8 mouse cellular contexts compared by ENCODE assay signal in the genomic region with DNA sequence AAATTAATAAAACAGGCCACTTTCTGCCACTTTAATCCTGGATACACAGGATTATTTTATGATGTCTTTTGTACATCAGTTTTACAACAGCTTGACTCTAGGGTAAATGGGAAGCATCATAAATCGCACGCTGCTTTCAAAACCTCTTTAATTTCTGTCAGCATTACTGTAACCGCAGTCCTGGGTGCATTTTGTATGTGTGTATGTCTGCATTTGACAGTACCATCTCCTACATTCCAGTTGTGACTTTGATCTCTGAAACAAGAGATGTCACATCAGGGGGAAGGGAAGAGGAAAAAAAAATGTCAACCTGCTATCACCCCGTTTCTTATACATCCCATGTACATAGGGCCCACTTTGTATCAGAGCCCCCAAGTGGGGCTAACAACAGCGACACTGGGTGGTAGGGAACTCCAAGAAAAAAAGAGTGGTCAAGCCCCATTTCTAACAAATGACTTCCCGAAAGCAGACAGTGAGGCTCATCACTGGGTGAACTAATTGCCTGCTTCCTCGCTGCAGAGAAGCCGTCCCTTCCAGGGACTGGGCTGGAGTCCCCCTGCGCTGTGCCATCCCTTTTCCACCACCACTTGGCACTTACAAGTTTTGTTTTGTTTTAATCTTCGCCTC. TPM values are rescaled to one million over a fixed set of nuclear protein-coding genes. Genes with fewer than 3 reads are reported as not detected.
DNase-seq lines count a peak whose midpoint lies in the region; ATAC-seq and TF ChIP-seq lines count a peak whose summit lies in the region.

No protein-coding gene starts in this region.

- H3K4me1 ChIP-seq in hindbrain, embryonic 15.5 days (replicated peaks) = peaks cover 22% of the 10 kb centered on the region
- peaks cover 30% of the 10 kb centered on the region for H3K4me1 ChIP-seq in midbrain, embryonic 12.5 days

- H3K4me2 ChIP-seq in hindbrain, embryonic 15.5 days = peak overlapping the region; percentile 100
- H3K4me2 ChIP-seq in midbrain, embryonic 12.5 days (replicated peaks) = peak overlapping the region; percentile 97

- H3K9me3 ChIP-seq in hindbrain, embryonic 15.5 days = no peaks in the 10 kb centered on the region
- H3K9me3 ChIP-seq in midbrain, embryonic 12.5 days = no peaks in the 10 kb centered on the region

- peak overlapping the region; percentile 86 for H3K4me3 ChIP-seq in gastrocnemius, adult 2 months
- H3K4me3 ChIP-seq in hindbrain, embryonic 15.5 days = peak overlapping the region; percentile 73
- peak overlapping the region; percentile 73 for H3K4me3 ChIP-seq in midbrain, embryonic 12.5 days

- DNase-seq in gastrocnemius, adult 2 months = peak; percentile 23
- DNase-seq in gastrocnemius, postnatal 4 days (ENCODE audit: low spot score in 2 of 2) = no peak
- peak; percentile 39 for DNase-seq in embryo, embryonic 10 days (ENCODE audit: low spot score)
- DNase-seq in cerebellum, postnatal 36 days = no peak
- DNase-seq in right cerebral cortex, adult 2 months (ENCODE audit: low spot score in 2 of 2) = no peak
- no peak for DNase-seq in right cerebral cortex, adult 18-20 months

- TF ChIP-seq CTCF in gastrocnemius, adult 2 months (IDR thresholded peaks at IDR 0.05) = 0 out of 2 replicates have a peak, but pooled peaks have one; percentile 4

- intact Hi-C loops in gastrocnemius, adult 2 months (cut with DNase I) = loop anchor here (2.0 to 10.0 kb wide), 2 partner anchors 129 to 609 kb away; no protein-coding TSS in a partner anchor

- WGBS in hindbrain, embryonic 15.5 days = 14% methylated on average over 10 of the region's 10 CpGs
- WGBS in midbrain, embryonic 12.5 days = 19% methylated on average over 10 of the region's 10 CpGs

- no peak for ATAC-seq in hindbrain, embryonic 15.5 days (ENCODE audit: low FRiP score, low read depth)
- no peak for ATAC-seq in midbrain, embryonic 12.5 days (ENCODE audit: low FRiP score, low read depth)

- no peak overlapping the region for H3K9ac ChIP-seq in hindbrain, embryonic 15.5 days
- peak overlapping the region; percentile 67; the same call in 1 of the 2 replicates for H3K9ac ChIP-seq in midbrain, embryonic 12.5 days (replicated peaks)

- H3K27me3 ChIP-seq in hindbrain, embryonic 15.5 days = peaks cover 75% of the 10 kb centered on the region
- peaks cover 79% of the 10 kb centered on the region for H3K27me3 ChIP-seq in midbrain, embryonic 12.5 days

- H3K27ac ChIP-seq in gastrocnemius, adult 2 months = peak overlapping the region; percentile 90
- 0 out of 2 replicates have a peak overlapping the region, but pooled peaks have one; percentile 55 for H3K27ac ChIP-seq in hindbrain, embryonic 15.5 days (replicated peaks)
- H3K27ac ChIP-seq in midbrain, embryonic 12.5 days (replicated peaks) = 0 out of 2 replicates have a peak overlapping the region, but pooled peaks have one; percentile 63

- no peaks in the 10 kb centered on the region for H3K36me3 ChIP-seq in hindbrain, embryonic 15.5 days
- no peaks in the 10 kb centered on the region for H3K36me3 ChIP-seq in midbrain, embryonic 12.5 days

RNA-seq across cellular contexts. Expression of gene Bnc2, which starts 1.3 kb away (rescaled TPM):
- total RNA-seq in gastrocnemius, adult 2 months (2021) = 1 to 10 TPM; 2.8 to 8.7 TPM
- total RNA-seq in gastrocnemius, postnatal 4 days (2021) = 10 to 100 TPM; 15.5 to 17.2 TPM
- polyA plus RNA-seq in hindbrain, embryonic 15.5 days (2015; fragmentation: Nextera tagmentation; extraction: Ambion mirVana) = 15.9 and 18.0 TPM in 2 replicates
- polyA plus RNA-seq in midbrain, embryonic 12.5 days (2016; fragmentation: Nextera tagmentation; extraction: Ambion mirVana) = 16.6 and 21.7 TPM in 2 replicates

Comparison
In these comparisons a context has a peak if more than half of its experiments do, and no peak if none do; other contexts are left out.
1. DNase-seq: peak in gastrocnemius, adult 2 months (single experiment) and embryo, embryonic 10 days (single experiment); none in gastrocnemius, postnatal 4 days (0 of 2), cerebellum, postnatal 36 days (0 of 2), right cerebral cortex, adult 2 months (0 of 2) and right cerebral cortex, adult 18-20 months (single experiment).
2. Peak in every context shown above with its lines, with median percentiles within 50 percentile points of each other: H3K27ac ChIP-seq and H3K4me3 ChIP-seq.